Mouse (Mus musculus) embryo, embryonic 10 days (tissue): ENCODE measurements around the gene Hspa4.
"Not testable (repeated sequence)": the region's sequence is repeated elsewhere in the genome, so short reads cannot be mapped to it uniquely, and the experiment has no call there.

Source experiments
- DNase-seq: peaks from one replicate; pipeline ENCODE4 v3.0.0-alpha.2; 2015; ENCODE audit warnings: low spot score

Gene Hspa4

DNA sequence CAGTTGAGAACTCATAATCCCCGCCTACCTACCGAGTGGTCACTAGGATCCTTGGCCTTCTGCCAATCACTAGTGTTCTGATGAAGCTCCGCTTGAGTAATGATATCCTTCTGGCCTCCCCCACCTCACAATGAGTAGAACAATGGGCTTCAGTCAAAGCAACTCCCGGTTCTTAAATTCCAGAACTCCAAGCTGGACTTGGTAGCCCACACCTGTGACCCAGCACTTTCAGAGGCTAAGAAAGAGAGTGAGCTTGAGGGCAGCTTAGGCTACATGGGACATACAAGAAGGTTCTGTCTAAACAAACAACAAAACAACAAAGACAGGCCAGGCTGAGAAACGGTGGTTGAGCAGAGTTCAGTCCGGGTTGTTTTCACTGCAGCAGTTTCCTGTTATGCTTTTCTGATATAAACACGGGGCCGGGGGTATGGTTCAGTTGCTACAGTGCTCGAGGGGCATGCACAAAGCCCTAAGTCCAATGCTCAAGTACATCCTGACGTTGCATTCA, 7.4 kb upstream of the Hspa4 start:
- DNase-seq, result no peak

- no peak for DNase-seq
These were observed 6.7 kb upstream of the Hspa4 start for GRCm38 (mm10) chr11:53306965-53307364.

- DNase-seq, result no peak
These were observed 4.0 kb upstream of the Hspa4 start for GRCm38 (mm10) chr11:53304044-53304840.

- DNase-seq, result no peak
These were observed 884 bp upstream of the Hspa4 start for GRCm38 (mm10) chr11:53301167-53301515.

- peak; percentile 57 for DNase-seq
These were observed 517 bp downstream of the Hspa4 start for GRCm38 (mm10) chr11:53299551-53300329.

DNA sequence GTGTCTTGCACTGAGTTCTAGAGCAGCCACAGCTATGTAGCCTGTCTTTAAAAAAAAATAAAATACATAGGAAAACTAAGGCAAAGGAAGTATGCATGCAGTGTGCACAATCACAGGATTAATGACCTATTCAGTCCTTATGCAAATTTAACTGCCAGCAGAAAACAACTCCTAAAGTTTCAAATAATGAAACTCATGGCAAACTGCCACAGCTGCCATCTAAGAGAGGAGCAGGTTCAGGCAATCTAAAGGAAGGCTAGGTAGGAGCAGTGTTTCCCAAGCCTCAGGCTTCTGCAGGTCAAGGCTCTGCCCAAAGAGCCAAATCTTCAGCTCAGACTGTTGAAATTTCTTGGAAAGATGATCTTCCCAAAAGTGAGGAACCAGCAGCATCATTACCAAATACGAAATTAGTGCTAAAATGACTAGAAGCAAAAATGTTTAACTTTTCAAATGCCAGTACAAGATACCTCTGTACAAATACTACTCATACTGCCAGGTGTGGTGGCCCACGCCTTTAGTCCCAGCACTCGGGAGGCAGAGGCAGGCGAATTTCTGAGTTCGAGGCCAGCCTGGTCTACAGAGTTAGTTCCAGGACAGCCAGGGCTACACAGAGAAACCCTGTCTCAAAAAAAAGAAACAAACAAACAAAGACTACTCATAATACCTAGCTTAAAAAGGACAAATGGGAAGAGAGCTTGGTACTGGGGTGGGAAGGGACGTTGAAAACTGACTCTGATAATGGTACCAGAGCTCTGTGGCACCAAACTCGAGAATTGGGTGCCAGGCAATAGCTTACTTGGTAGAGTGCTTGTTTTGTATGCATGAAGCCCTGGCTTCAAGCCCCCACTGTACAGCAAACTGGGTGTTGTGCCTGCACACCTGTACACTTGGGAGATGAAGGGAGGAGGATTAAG, 2.1 kb downstream of the Hspa4 start:
- DNase-seq, result no peak

- no peak for DNase-seq
These were observed 3.4 kb downstream of the Hspa4 start for GRCm38 (mm10) chr11:53296880-53297279.

DNA sequence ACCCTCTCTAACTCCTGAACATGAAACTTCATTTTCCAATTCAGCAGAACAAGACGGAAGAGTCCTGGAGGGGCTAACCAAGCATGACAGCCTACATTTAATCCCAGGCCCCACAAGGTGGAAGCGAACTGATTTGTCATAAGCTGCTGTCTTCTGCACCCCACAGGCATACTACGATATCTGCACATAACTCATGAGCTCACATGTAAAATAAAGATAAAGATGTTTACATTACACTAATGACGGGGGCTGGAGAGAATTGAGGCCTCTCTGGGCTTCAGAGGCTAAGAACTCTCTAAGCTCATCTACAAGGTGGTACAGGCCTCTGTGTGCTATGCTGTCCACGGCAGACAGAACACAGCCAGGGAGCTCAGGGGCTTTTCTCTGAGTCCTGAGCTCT, 5.8 kb downstream of the Hspa4 start:
- DNase-seq, result no peak

DNA sequence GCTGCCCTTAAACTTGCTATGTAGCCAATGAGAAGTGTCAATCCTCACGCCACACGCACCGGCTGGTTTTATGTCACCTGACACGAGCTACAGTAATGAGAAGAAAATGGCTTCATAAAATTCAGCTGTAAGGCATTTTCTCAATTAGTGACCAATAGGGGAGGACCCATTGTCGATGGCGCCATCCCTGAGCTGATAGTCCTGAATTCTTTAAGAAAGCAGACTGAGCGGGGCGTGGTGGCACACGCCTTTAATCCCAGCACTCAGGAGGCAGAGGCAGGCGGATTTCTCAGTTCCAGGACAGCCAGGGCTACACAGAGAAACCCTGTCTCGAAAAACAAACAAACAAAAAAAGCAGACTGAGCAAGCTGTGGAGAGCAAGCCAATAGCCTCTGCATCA, 9.4 kb downstream of the Hspa4 start:
- DNase-seq, result no peak

- not testable (repeated sequence) for DNase-seq
These were observed 10.1 kb downstream of the Hspa4 start for GRCm38 (mm10) chr11:53290187-53290586.

DNA sequence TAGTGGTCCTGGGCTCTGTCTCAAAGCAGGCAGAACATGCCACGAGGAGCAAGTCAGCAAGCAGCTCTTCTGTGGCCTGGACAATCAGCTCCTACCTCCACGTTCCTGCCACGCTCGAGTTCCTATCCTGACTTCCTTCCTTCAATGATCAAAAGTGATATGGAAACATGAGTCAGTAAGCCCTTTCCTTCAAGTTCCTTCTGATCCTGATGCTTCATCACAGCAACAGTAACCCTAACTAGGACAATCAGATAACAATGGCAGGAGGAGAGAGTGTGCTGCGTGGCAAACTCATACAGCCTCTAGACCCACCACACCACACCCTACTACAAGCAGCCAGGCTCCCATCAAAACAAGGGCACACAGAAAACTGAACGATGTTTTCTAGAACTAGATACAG, 14.4 kb downstream of the Hspa4 start:
- DNase-seq, result no peak

DNA sequence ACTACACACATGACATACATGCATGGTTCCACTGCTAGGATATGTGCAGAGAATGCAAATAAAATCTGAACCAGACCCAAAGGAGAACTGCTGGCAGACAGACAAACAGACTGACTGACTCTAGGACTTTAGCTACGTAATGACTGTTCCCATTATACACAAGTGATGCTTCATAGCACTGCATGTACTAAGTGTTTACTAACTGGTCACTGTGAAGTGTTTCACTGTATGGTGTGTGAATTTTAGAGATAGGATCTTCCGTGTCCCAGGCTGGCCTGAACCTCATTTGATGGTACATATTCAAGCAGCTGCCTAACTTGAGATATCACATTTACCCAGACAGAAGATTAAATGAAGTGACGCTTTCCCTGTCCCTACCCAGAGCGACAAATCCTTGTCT, 21.8 kb downstream of the Hspa4 start:
- DNase-seq, result no peak

GRCm38 (mm10) chr11:53275358-53275757, 24.9 kb downstream of the Hspa4 start:
- DNase-seq, result no peak

GRCm38 (mm10) chr11:53273313-53273712, 26.9 kb downstream of the Hspa4 start:
- DNase-seq, result no peak

GRCm38 (mm10) chr11:53269596-53269995, 30.7 kb downstream of the Hspa4 start:
- no peak for DNase-seq

DNA sequence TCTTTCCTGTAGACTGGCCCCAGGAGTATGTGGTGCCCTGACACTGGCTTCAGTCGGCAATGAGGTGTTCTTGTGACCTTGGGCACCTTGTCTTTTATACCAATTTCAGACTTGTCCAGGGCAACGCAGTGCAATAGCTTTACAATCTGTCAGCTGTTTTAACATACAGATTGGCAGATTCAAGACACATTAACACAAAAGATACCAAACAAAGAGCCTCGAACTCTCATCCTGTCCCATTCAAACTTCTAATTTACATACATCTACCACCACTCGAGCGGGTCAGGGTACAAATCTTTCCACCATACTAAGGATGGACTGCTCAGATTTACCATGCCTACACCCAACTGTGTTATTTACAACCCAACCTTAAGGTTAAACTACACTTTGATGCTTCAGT, 39.7 kb downstream of the Hspa4 start:
- DNase-seq, result no peak

GRCm38 (mm10) chr11:53260056-53260455, 40.2 kb downstream of the Hspa4 start:
- DNase-seq, result no peak

GRCm38 (mm10) chr11:53259047-53259632, 41.1 kb downstream of the Hspa4 start:
- no peak for DNase-seq

- no peak for DNase-seq
These were observed 43.3 kb downstream of the Hspa4 start for GRCm38 (mm10) chr11:53256914-53257313.

DNA sequence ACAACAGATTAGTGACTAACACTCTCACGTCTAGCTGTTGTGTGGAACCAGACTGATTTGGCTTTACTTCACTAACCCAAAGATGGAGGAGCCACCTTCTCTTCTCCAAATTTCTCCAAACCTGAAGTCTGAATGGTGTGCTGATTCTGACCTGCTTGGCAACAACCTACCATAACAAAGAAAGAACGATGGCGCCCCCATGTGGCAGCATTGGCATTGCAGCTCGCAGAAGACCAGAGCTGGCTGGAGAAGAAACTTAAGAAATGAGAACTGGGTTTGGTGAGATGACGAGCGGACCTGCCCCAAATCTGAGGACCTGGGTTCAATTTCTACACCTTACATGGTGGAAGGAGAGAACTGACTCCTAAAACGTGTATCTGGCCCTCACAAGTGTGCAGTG, 45.3 kb downstream of the Hspa4 start:
- peak; percentile 57 for DNase-seq

DNA sequence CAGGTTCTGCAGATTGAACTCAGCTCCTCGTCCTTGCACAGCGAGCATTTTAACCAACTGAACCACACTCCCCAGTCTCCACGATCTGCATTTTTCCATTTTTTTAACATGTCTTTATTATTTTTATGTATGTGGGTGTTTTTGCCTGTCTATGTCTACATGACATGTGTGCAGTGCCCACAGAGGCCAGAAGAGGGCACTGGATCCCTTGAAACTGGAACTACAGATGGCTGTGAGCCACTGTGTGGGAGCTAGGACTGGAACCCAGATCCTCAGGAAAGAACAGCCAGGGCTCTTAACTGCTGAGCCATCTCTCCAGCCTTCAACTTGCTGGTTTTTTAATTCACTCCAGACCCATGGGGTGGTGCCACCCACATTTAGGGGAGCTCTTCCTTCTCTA, 45.8 kb downstream of the Hspa4 start:
- no peak for DNase-seq
